Mouse (Mus musculus) gastrocnemius, postnatal 4 days (tissue): ENCODE measurements around the gene Btnl6. TPM values are rescaled to one million over a fixed set of nuclear protein-coding genes. Genes with fewer than 3 reads are reported as not detected.
"Not testable (repeated sequence)": the region's sequence is repeated elsewhere in the genome, so short reads cannot be mapped to it uniquely, and the experiment has no call there.

Experiments
- DNase-seq, 2 experiments: peaks; one replicate each; pipeline ENCODE4 v3.0.0; 2021 to 2022; ENCODE audit warnings: low spot score in 2 of 2, mixed read lengths in 2 of 2
- total RNA-seq, 2 experiments: library from RNA; stranded (reverse); gene quantifications; 2 replicates each; pipeline ENCODE4 v1.2.3; 2021

The Btnl6 gene
- total RNA-seq, 2 experiments from 2014 or later = not detected

- DNase-seq = not testable (repeated sequence)
Observed at GRCm38 (mm10) chr17:34497726-34498125, 19.4 kb downstream of the Btnl6 start.

GRCm38 (mm10) chr17:34497319-34497718 is 19.8 kb downstream of the Btnl6 start:
- DNase-seq = not testable (repeated sequence)

GRCm38 (mm10) chr17:34496539-34496938 is 20.6 kb downstream of the Btnl6 start:
- no peak for DNase-seq

- not testable (repeated sequence) for DNase-seq
Observed at GRCm38 (mm10) chr17:34495156-34495555, 22.0 kb downstream of the Btnl6 start.

GRCm38 (mm10) chr17:34492796-34493195 is 24.4 kb downstream of the Btnl6 start:
- DNase-seq = no peak

- not testable (repeated sequence) for DNase-seq
Observed at GRCm38 (mm10) chr17:34477238-34478013, 39.7 kb downstream of the Btnl6 start, which contains the start of gene Btnl4. TSS of gene Btnl4 (minus strand) at chr17:34477318.

- DNase-seq = no peak
Observed at GRCm38 (mm10) chr17:34476427-34476826, 40.7 kb downstream of the Btnl6 start.

GRCm38 (mm10) chr17:34475060-34475459 is 42.1 kb downstream of the Btnl6 start:
- DNase-seq = no peak

- DNase-seq = no peak
Observed at GRCm38 (mm10) chr17:34470491-34470890, 46.7 kb downstream of the Btnl6 start.

- not testable (repeated sequence) for DNase-seq
Observed at GRCm38 (mm10) chr17:34465906-34466305, 51.2 kb downstream of the Btnl6 start.

- no peak for DNase-seq
Observed at GRCm38 (mm10) chr17:34459255-34459654, 57.9 kb downstream of the Btnl6 start.

Other genes with a start within 250 kb of the Btnl6 start
- 1 to 10 TPM; 2.1 to 3.1 TPM for gene H2-Aa, start 229.5 kb downstream of the Btnl6 start, total RNA-seq
- 1 to 10 TPM; 2.6 to 4.1 TPM for gene H2-Eb1, start 211.5 kb downstream of the Btnl6 start, total RNA-seq
- gene H2-Eb2, start 191.7 kb downstream of the Btnl6 start, total RNA-seq = not detected
- gene Btnl2, start 162.5 kb downstream of the Btnl6 start, total RNA-seq = under 1 TPM; 0.64 to 0.67 TPM
- not detected for gene Btnl1, start 140.2 kb downstream of the Btnl6 start, total RNA-seq
- 1 to 10 TPM in 1 of 2 experiments, under 1 TPM in 1; 0.88 to 1.1 TPM for gene BC051142, start 118.5 kb downstream of the Btnl6 start, total RNA-seq
- gene Btnl4, start 40.0 kb downstream of the Btnl6 start, total RNA-seq = not detected
- gene Notch4, start 46.9 kb upstream of the Btnl6 start, total RNA-seq = 10 to 100 TPM; 21.2 to 28.3 TPM
- gene Gpsm3, start 72.5 kb upstream of the Btnl6 start, total RNA-seq = 1 to 10 TPM; 4.6 to 5.3 TPM
- 10 to 100 TPM; 48.7 to 53.5 TPM for gene Pbx2, start 73.9 kb upstream of the Btnl6 start, total RNA-seq
- 1 to 10 TPM; 2.0 to 3.0 TPM for gene Ager, start 80.5 kb upstream of the Btnl6 start, total RNA-seq
- gene Rnf5, start 86.3 kb upstream of the Btnl6 start, total RNA-seq = 10 to 100 TPM; 23.8 to 24.1 TPM
- 10 to 100 TPM; 42.0 to 42.9 TPM for gene Agpat1, start 86.9 kb upstream of the Btnl6 start, total RNA-seq
- gene Egfl8, start 98.6 kb upstream of the Btnl6 start, total RNA-seq = 10 to 100 TPM; 20.7 to 23.1 TPM
- gene Ppt2, start 111.2 kb upstream of the Btnl6 start, total RNA-seq = 10 to 100 TPM; 35.9 to 44.8 TPM
- under 1 TPM; 0.34 to 0.76 TPM for gene Prrt1, start 112.2 kb upstream of the Btnl6 start, total RNA-seq
- gene Fkbpl, start 127.4 kb upstream of the Btnl6 start, total RNA-seq = 1 to 10 TPM; 8.1 to 8.3 TPM
- gene Atf6b, start 129.8 kb upstream of the Btnl6 start, total RNA-seq = 10 to 100 TPM; 20.1 to 22.5 TPM
- gene Tnxb, start 153.2 kb upstream of the Btnl6 start, total RNA-seq = 100 to 1,000 TPM; 197 to 232 TPM
- gene C4b, start 226.5 kb upstream of the Btnl6 start, total RNA-seq = 1 to 10 TPM; 3.2 to 3.6 TPM